Mouse (Mus musculus) liver, embryonic 11.5 days (tissue): ENCODE results near the gene Tns1. TPM values are rescaled to one million over a fixed set of nuclear protein-coding genes. Genes with fewer than 3 reads are reported as not detected.
"Not testable (repeated sequence)": the region's sequence is repeated elsewhere in the genome, so short reads cannot be mapped to it uniquely, and the experiment has no call there.

Experiments
- ATAC-seq: fragments of 200-750 bp; cut with Nextera tagmentation; replicated peaks from 2 replicates; pipeline ENCODE4 v1.8.0; 2017; ENCODE audit warnings: moderate number of reproducible peaks, mild to moderate bottlenecking, moderate TSS enrichment, moderate library complexity; ENCODE audit not compliant: low FRiP score
- DNase-seq: peaks from one replicate; pipeline ENCODE4 v3.0.0-alpha.2; 2017; ENCODE audit warnings: low spot score
- H3K27ac ChIP-seq: fragments of 300-500 bp; sonication (generic); 2 replicates; pipeline ENCODE4 v1.5.1; 2014; ENCODE audit warnings: mild to moderate bottlenecking, low read depth, low read length, control low read depth
- H3K27me3 ChIP-seq: fragments of 300-500 bp; sonication (generic); replicated peaks from 2 replicates; pipeline ENCODE4 v1.6.1; 2014; ENCODE audit warnings: low read length, mixed read lengths; ENCODE audit not compliant: control insufficient read depth, insufficient read depth
- H3K36me3 ChIP-seq: fragments of 300-500 bp; sonication (generic); 2 replicates; pipeline ENCODE4 v1.6.1; 2014; ENCODE audit warnings: mild to moderate bottlenecking, low read length, moderate library complexity, mixed read lengths; ENCODE audit not compliant: control insufficient read depth, insufficient read depth
- H3K4me1 ChIP-seq: fragments of 300-500 bp; sonication (generic); replicated peaks from 2 replicates; pipeline ENCODE4 v1.6.1; 2014; ENCODE audit warnings: low read length, mixed read lengths; ENCODE audit not compliant: control insufficient read depth, insufficient read depth
- H3K4me2 ChIP-seq: fragments of 300-500 bp; sonication (generic); 2 replicates; pipeline ENCODE4 v1.6.1; 2014; ENCODE audit warnings: mild to moderate bottlenecking, control low read depth, moderate library complexity
- H3K4me3 ChIP-seq: fragments of 300-500 bp; sonication (generic); 2 replicates; pipeline ENCODE4 v1.5.1; 2014; ENCODE audit warnings: low read depth, low read length, control low read depth
- H3K9ac ChIP-seq: fragments of 300-500 bp; sonication (generic); 2 replicates; pipeline ENCODE4 v1.6.1; 2014; ENCODE audit warnings: low read depth, low read length, control low read depth
- H3K9me3 ChIP-seq: fragments of 300-500 bp; sonication (generic); 2 replicates; pipeline ENCODE4 v1.6.1; 2016; ENCODE audit warnings: low read length, inconsistent platforms, mixed read lengths; ENCODE audit not compliant: control insufficient read depth
- WGBS: fragments of 180-500 bp; shearing (Covaris S2); extraction: QIAGEN DNeasy Blood & Tissue Kit; methylation state at CpG from one replicate; pipeline ENCODE4 v1.1.7; 2014; 5-methylcytosine and 5-hydroxymethylcytosine counted together
- polyA plus RNA-seq: library from polyadenylated mRNA; unstranded; fragments of >200 nt; fragmentation: Nextera tagmentation; extraction: Ambion mirVana; gene quantifications from 2 replicates; pipeline ENCODE4 v1.2.1, GENCODE M21; 2014

Gene Tns1
- 19.4 and 20.4 TPM in 2 replicates for polyA plus RNA-seq

- no peaks in the 10 kb centered on the region for H3K36me3 ChIP-seq
- H3K9ac ChIP-seq, result peak within 1 kb of the TSS; percentile 50
- peak within 1 kb of the TSS; percentile 58 for H3K4me3 ChIP-seq
- no peaks in the 10 kb centered on the region for H3K9me3 ChIP-seq
- peaks cover 34% of the 10 kb centered on the region for H3K27me3 ChIP-seq
- WGBS, result 1% methylated on average over 83 of the region's 84 CpGs
- H3K4me2 ChIP-seq, result peak within 1 kb of the TSS; percentile 97
- H3K27ac ChIP-seq, result no peak within 1 kb of the TSS
- DNase-seq (peak; percentile 69), ATAC-seq (peak; percentile 64)
- H3K4me1 ChIP-seq, result peaks cover 6% of the 10 kb centered on the region; the same call in 1 of the 2 replicates
Measured at GRCm38 (mm10) chr1:74124021-74124981, at the start of gene Tns1. Gene Tns1 (minus strand): TSS chr1:74124449.

- Histone ChIP-seq H3K4me3 (no peak overlapping the region), H3K4me2 (peak overlapping the region; percentile 23; the same call in 1 of the 2 replicates), H3K9ac (no peak overlapping the region), H3K27ac (no peak overlapping the region), H3K36me3 (no peaks in the 10 kb centered on the region), H3K9me3 (no peaks in the 10 kb centered on the region), H3K27me3 (no peaks in the 10 kb centered on the region), H3K4me1 (peaks cover 7% of the 10 kb centered on the region; the same call in 1 of the 2 replicates)
- 29% methylated on average over 3 of the region's 3 CpGs for WGBS
- DNase-seq (no peak), ATAC-seq (no peak)
Measured at GRCm38 (mm10) chr1:74172722-74173121, 48.5 kb upstream of the Tns1 start.

- no peak overlapping the region for H3K4me2 ChIP-seq
- H3K4me3 ChIP-seq, result no peak overlapping the region
- DNase-seq (no peak), ATAC-seq (no peak)
- H3K9ac ChIP-seq, result no peak overlapping the region
- peaks cover 4% of the 10 kb centered on the region; the same call in 1 of the 2 replicates for H3K4me1 ChIP-seq
- H3K9me3 ChIP-seq, result no peaks in the 10 kb centered on the region
- 86% methylated on average over 3 of the region's 3 CpGs for WGBS
- no peaks in the 10 kb centered on the region for H3K36me3 ChIP-seq
- no peaks in the 10 kb centered on the region for H3K27me3 ChIP-seq
- no peak overlapping the region for H3K27ac ChIP-seq
Measured at GRCm38 (mm10) chr1:74169721-74170120, 45.5 kb upstream of the Tns1 start.

- H3K36me3 ChIP-seq, result no peaks in the 10 kb centered on the region
- H3K27me3 ChIP-seq, result no peaks in the 10 kb centered on the region
- H3K4me1 ChIP-seq, result no peaks in the 10 kb centered on the region
- DNase-seq, result no peak
- no peak overlapping the region for H3K4me2 ChIP-seq
- no peak overlapping the region for H3K4me3 ChIP-seq
- no peak for ATAC-seq
- H3K9ac ChIP-seq, result no peak overlapping the region
- 78% methylated on average over 5 of the region's 5 CpGs for WGBS
- no peaks in the 10 kb centered on the region for H3K9me3 ChIP-seq
- no peak overlapping the region for H3K27ac ChIP-seq
Measured at GRCm38 (mm10) chr1:74167136-74167535, 42.9 kb upstream of the Tns1 start.

GRCm38 (mm10) chr1:74160036-74160435, 35.8 kb upstream of the Tns1 start:
- ATAC-seq, result no peak
- H3K27ac ChIP-seq, result no peak overlapping the region
- H3K9ac ChIP-seq, result no peak overlapping the region
- no peaks in the 10 kb centered on the region for H3K9me3 ChIP-seq
- no peaks in the 10 kb centered on the region for H3K36me3 ChIP-seq
- 56% methylated on average over 2 of the region's 2 CpGs for WGBS
- H3K4me2 ChIP-seq, result no peak overlapping the region
- no peak overlapping the region for H3K4me3 ChIP-seq
- peaks cover 3% of the 10 kb centered on the region; the same call in 1 of the 2 replicates for H3K4me1 ChIP-seq
- H3K27me3 ChIP-seq, result no peaks in the 10 kb centered on the region
- no peak for DNase-seq

GRCm38 (mm10) chr1:74159613-74160012, 35.4 kb upstream of the Tns1 start:
- not testable (repeated sequence) for H3K27me3 ChIP-seq

GRCm38 (mm10) chr1:74156381-74156910, 32.2 kb upstream of the Tns1 start:
- Histone ChIP-seq H3K4me1 (peaks cover 3% of the 10 kb centered on the region; the same call in 1 of the 2 replicates), H3K36me3 (no peaks in the 10 kb centered on the region), H3K27me3 (no peaks in the 10 kb centered on the region), H3K9ac (no peak overlapping the region), H3K9me3 (no peaks in the 10 kb centered on the region), H3K4me2 (no peak overlapping the region), H3K4me3 (no peak overlapping the region), H3K27ac (no peak overlapping the region)
- DNase-seq, result no peak
- 51% methylated on average over 14 of the region's 14 CpGs for WGBS
- no peak for ATAC-seq

More at GRCm38 (mm10) chr1:74159613-74160012, 35.4 kb upstream of the Tns1 start:
- H3K36me3 ChIP-seq, H3K4me1 ChIP-seq, H3K27ac ChIP-seq, ATAC-seq, H3K9ac ChIP-seq, DNase-seq, H3K9me3 ChIP-seq, H3K4me3 ChIP-seq, H3K4me2 ChIP-seq: not testable (repeated sequence)
- WGBS, result 61% methylated on average over 4 of the region's 5 CpGs

GRCm38 (mm10) chr1:74155435-74156012, 31.3 kb upstream of the Tns1 start:
- Histone ChIP-seq H3K27me3 (no peaks in the 10 kb centered on the region), H3K9me3 (no peaks in the 10 kb centered on the region), H3K9ac (no peak overlapping the region), H3K4me1 (peaks cover 3% of the 10 kb centered on the region; the same call in 1 of the 2 replicates), H3K4me2 (no peak overlapping the region), H3K4me3 (no peak overlapping the region), H3K27ac (no peak overlapping the region), H3K36me3 (no peaks in the 10 kb centered on the region)
- no peak for ATAC-seq
- no peak for DNase-seq
- WGBS, result 51% methylated on average over 6 of the region's 6 CpGs
